Mouse (Mus musculus): ENCODE results near the gene Rps6ka2.

- TF ChIP-seq GATA1 (IDR thresholded peaks at IDR 0.05; ENCODE audit: low read length): no peak
- TF ChIP-seq TAL1 (IDR thresholded peaks at IDR 0.05; ENCODE audit: low read length): no peak
These were observed 103.1 kb downstream of the Rps6ka2 start for GRCm38 (mm10) chr17:7273054-7273453.

Data from erythroblast, embryonic 14.5 days (primary cell).